In the genomic region with DNA sequence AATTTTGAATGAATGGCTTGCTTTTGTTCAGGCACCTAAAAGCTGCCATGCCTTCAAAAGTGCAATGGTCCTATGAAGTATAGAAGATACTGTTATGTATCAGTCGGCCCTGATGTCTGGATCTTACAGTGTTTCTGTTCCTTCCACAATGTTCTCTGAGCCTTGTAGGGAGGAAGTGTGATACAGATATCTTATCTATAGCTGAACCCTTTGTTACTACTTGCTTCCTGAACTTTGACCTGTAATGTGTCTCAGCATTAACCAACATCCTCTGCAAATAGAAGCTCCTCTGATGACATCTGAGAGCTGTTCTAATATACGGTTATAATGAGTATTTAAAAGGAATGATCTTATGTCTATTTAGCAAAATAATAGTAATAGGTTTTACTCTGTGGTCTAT, we compare ENCODE assay signal across 29 mouse cellular contexts. TPM values are rescaled to one million over a fixed set of nuclear protein-coding genes. Genes with fewer than 3 reads are reported as not detected.
DNase-seq lines count a peak whose midpoint lies in the region; ATAC-seq and TF ChIP-seq lines count a peak whose summit lies in the region.
"Had no signal": no experiment of that assay in that cellular context is flagged by ENCODE, and none has a peak within 500 bp of the region (broad histone marks: within the 10 kb centered on the region; RNA-seq: fewer than 3 reads in every experiment).

No protein-coding gene starts in this region.

- peak in 1 of 2 experiments; percentile 49; a peak in 1 of 4 replicates for TF ChIP-seq EP300 in MEL (IDR thresholded peaks at IDR 0.05; ENCODE audit: low read depth in 1 of 2, low read length in 2 of 2)

- no peaks in the 10 kb centered on the region for H3K27me3 ChIP-seq in heart, embryonic 12.5 days (replicated peaks)
- no peaks in the 10 kb centered on the region for H3K27me3 ChIP-seq in MEL (ENCODE audit: control insufficient read depth in 1 of 2, insufficient read depth in 2 of 2, low read length in 2 of 2)
- H3K27me3 ChIP-seq in intestine, embryonic 15.5 days (replicated peaks): no peaks in the 10 kb centered on the region
- H3K27me3 ChIP-seq in small intestine, adult 2 months (ENCODE audit: control insufficient read depth, insufficient read depth, low read length): no peaks in the 10 kb centered on the region
- H3K27me3 ChIP-seq: embryonic facial prominence, embryonic 13.5 days; heart, embryonic 15.5 days; hindbrain, embryonic 13.5 days; limb, embryonic 12.5 days; liver, embryonic 12.5 days; neural tube, embryonic 15.5 days had no signal

- 36% methylated on average over 2 of the region's 2 CpGs for WGBS in heart, embryonic 12.5 days
- WGBS in intestine, embryonic 15.5 days: 58% methylated on average over 2 of the region's 2 CpGs
- 24% methylated on average over 2 of the region's 2 CpGs for WGBS in small intestine, adult 2 months

- H3K4me3 ChIP-seq in heart, embryonic 12.5 days: no peak overlapping the region
- H3K4me3 ChIP-seq in MEL (ENCODE audit: control insufficient read depth in 1 of 2, insufficient read depth in 1 of 2, low read depth in 2 of 2, low read length in 2 of 2): no peak overlapping the region
- no peak overlapping the region for H3K4me3 ChIP-seq in intestine, embryonic 15.5 days (replicated peaks)
- no peak overlapping the region for H3K4me3 ChIP-seq in small intestine, adult 2 months (ENCODE audit: low read depth, low read length)
- H3K4me3 ChIP-seq: embryonic facial prominence, embryonic 13.5 days; heart, adult 2 months; heart, embryonic 15.5 days; hindbrain, embryonic 13.5 days; limb, embryonic 12.5 days; liver, embryonic 12.5 days; neural tube, embryonic 15.5 days had no signal

- ATAC-seq in heart, embryonic 12.5 days (ENCODE audit: insufficient number of reproducible peaks, low FRiP score): peak; percentile 33; the same call in 1 of the 2 replicates
- ATAC-seq in intestine, embryonic 15.5 days: peak; percentile 86
- no peak for ATAC-seq in erythroid progenitor cell, adult 5-6 weeks (replicated peaks; ENCODE audit: low FRiP score, poor library complexity, severe bottlenecking)
- ATAC-seq: forebrain, embryonic 16.5 days; liver, embryonic 12.5 days; liver, postnatal 0 days; lung, postnatal 0 days had no signal

- no peak overlapping the region for H3K9ac ChIP-seq in heart, embryonic 12.5 days
- no peak overlapping the region for H3K9ac ChIP-seq in MEL (ENCODE audit: control insufficient read depth, low read depth, low read length, poor library complexity, severe bottlenecking)
- H3K9ac ChIP-seq in intestine, embryonic 15.5 days: no peak overlapping the region
- H3K9ac ChIP-seq: embryonic facial prominence, embryonic 13.5 days; heart, embryonic 15.5 days; hindbrain, embryonic 13.5 days; limb, embryonic 12.5 days; liver, embryonic 12.5 days; liver, postnatal 0 days; neural tube, embryonic 15.5 days had no signal

- TF ChIP-seq POLR2A in MEL (IDR thresholded peaks at IDR 0.05; ENCODE audit: control insufficient read depth in 1 of 2, insufficient read depth in 1 of 2, low read depth in 1 of 2, low read length in 2 of 2, poor library complexity in 1 of 2): no peak
- no peak for TF ChIP-seq POLR2A in small intestine, adult 2 months (IDR thresholded peaks at IDR 0.05; ENCODE audit: low read depth, low read length)

- DNase-seq in heart, adult 8-10 months (ENCODE audit: low spot score): no peak
- peak; percentile 22 for DNase-seq in MEL (ENCODE audit: low read depth, low spot score)
- DNase-seq in gastrocnemius, adult 18-20 months (ENCODE audit: low spot score): no peak
- no peak for DNase-seq in thymus, postnatal 25 days
- DNase-seq: adrenal gland, postnatal 10 days; cerebellum, adult 9-10 months; heart, adult 2 months; heart, postnatal 36 days; kidney, adult 8-10 months; kidney, postnatal 10 days; liver, postnatal 0 days; lung, postnatal 4 days; midbrain, embryonic 14.5 days; right cerebral cortex, postnatal 25 days; spleen, adult 18-20 months; thymus, adult 18-20 months; thymus, postnatal 36 days had no signal

- no peak overlapping the region for H3K27ac ChIP-seq in heart, embryonic 12.5 days (ENCODE audit: poor library complexity, severe bottlenecking)
- H3K27ac ChIP-seq in MEL (ENCODE audit: control insufficient read depth, low read depth, low read length): no peak overlapping the region
- H3K27ac ChIP-seq in intestine, embryonic 15.5 days: no peak overlapping the region
- H3K27ac ChIP-seq in small intestine, adult 2 months (ENCODE audit: insufficient read depth, low read depth, low read length): peak overlapping the region; percentile 36; the same call in 1 of the 2 replicates
- H3K27ac ChIP-seq: embryonic facial prominence, embryonic 13.5 days; heart, adult 2 months; heart, embryonic 15.5 days; hindbrain, embryonic 13.5 days; limb, embryonic 12.5 days; liver, embryonic 12.5 days; neural tube, embryonic 15.5 days had no signal

- no peak for TF ChIP-seq RAD21 in MEL (IDR thresholded peaks at IDR 0.05; ENCODE audit: low read depth, low read length)

- peaks cover 6% of the 10 kb centered on the region; the same call in 1 of the 2 replicates for H3K4me1 ChIP-seq in heart, embryonic 12.5 days (replicated peaks)
- peaks cover 0 to 9% of the 10 kb centered on the region in 2 experiments; a peak in 3 of 4 replicates for H3K4me1 ChIP-seq in MEL (ENCODE audit: control insufficient read depth in 1 of 2, insufficient read depth in 2 of 2, low read length in 2 of 2)
- peaks cover 3% of the 10 kb centered on the region; the same call in 1 of the 2 replicates for H3K4me1 ChIP-seq in intestine, embryonic 15.5 days (replicated peaks)
- peaks cover 9% of the 10 kb centered on the region; the same call in 1 of the 2 replicates for H3K4me1 ChIP-seq in small intestine, adult 2 months (ENCODE audit: control insufficient read depth, insufficient read depth, insufficient read length, low read length)
- H3K4me1 ChIP-seq: embryonic facial prominence, embryonic 13.5 days; heart, embryonic 15.5 days; hindbrain, embryonic 13.5 days; limb, embryonic 12.5 days; liver, embryonic 12.5 days; neural tube, embryonic 15.5 days had no signal

- H3K79me2 ChIP-seq in MEL (ENCODE audit: control insufficient read depth, insufficient read depth, low read length, poor library complexity): no peaks in the 10 kb centered on the region

- no peaks in the 10 kb centered on the region for H3K9me3 ChIP-seq in heart, embryonic 12.5 days (replicated peaks)
- no peaks in the 10 kb centered on the region for H3K9me3 ChIP-seq in MEL (replicated peaks; ENCODE audit: insufficient read depth, low read length)
- H3K9me3 ChIP-seq in intestine, embryonic 15.5 days: no peaks in the 10 kb centered on the region
- H3K9me3 ChIP-seq: embryonic facial prominence, embryonic 13.5 days; heart, embryonic 15.5 days; hindbrain, embryonic 13.5 days; limb, embryonic 12.5 days; liver, embryonic 12.5 days; neural tube, embryonic 15.5 days had no signal

- TF ChIP-seq CTCF in MEL (IDR thresholded peaks at IDR 0.05 in 2 of 3, conservative IDR thresholded peaks at IDR 0.05 in 1 of 3; ENCODE audit: control insufficient read depth in 1 of 3, insufficient read depth in 1 of 3, low read depth in 2 of 3, low read length in 3 of 3, poor library complexity in 1 of 3, severe bottlenecking in 1 of 3): no peak
- TF ChIP-seq CTCF in small intestine, adult 2 months (IDR thresholded peaks at IDR 0.05; ENCODE audit: extremely low read depth, insufficient read length, insufficient replicate concordance, low read depth, low read length): no peak

- no peaks in the 10 kb centered on the region for H3K36me3 ChIP-seq in heart, embryonic 12.5 days
- H3K36me3 ChIP-seq in MEL (ENCODE audit: control insufficient read depth in 1 of 2, insufficient read depth in 2 of 2, low read length in 2 of 2): peaks cover 0 to 7% of the 10 kb centered on the region in 2 experiments; a peak in 2 of 4 replicates
- no peaks in the 10 kb centered on the region for H3K36me3 ChIP-seq in intestine, embryonic 15.5 days
- no peaks in the 10 kb centered on the region for H3K36me3 ChIP-seq in small intestine, adult 2 months (ENCODE audit: control insufficient read depth, insufficient read depth, low read length)
- H3K36me3 ChIP-seq: embryonic facial prominence, embryonic 13.5 days; heart, embryonic 15.5 days; hindbrain, embryonic 13.5 days; limb, embryonic 12.5 days; liver, embryonic 12.5 days; neural tube, embryonic 15.5 days had no signal

- H3K4me2 ChIP-seq in heart, embryonic 12.5 days: no peak overlapping the region
- H3K4me2 ChIP-seq in intestine, embryonic 15.5 days (replicated peaks): no peak overlapping the region
- H3K4me2 ChIP-seq: embryonic facial prominence, embryonic 13.5 days; heart, embryonic 15.5 days; hindbrain, embryonic 13.5 days; limb, embryonic 12.5 days; liver, embryonic 12.5 days; neural tube, embryonic 15.5 days had no signal

TF ChIP-seq in MEL, 35 proteins besides CTCF, POLR2A, EP300 and RAD21:
- TF ChIP-seq HCFC1 (IDR thresholded peaks at IDR 0.05; ENCODE audit: low read depth, low read length): no peak
- TF ChIP-seq GATA1 (IDR thresholded peaks at IDR 0.05; ENCODE audit: low read depth, low read length): peak; percentile 55
- TF ChIP-seq ZC3H11A (IDR thresholded peaks at IDR 0.05; ENCODE audit: low read depth, low read length): no peak
TF ChIP-seq in MEL: peak in this region for 1.

RNA-seq across cellular contexts. Expression of a gene that starts 15.4 kb away (rescaled TPM):
- 72.7 and 77.4 TPM in 2 replicates for polyA plus RNA-seq in heart, embryonic 12.5 days (2016; fragmentation: Nextera tagmentation; extraction: Ambion mirVana)
- 10 to 100 TPM; 34.4 to 50.7 (median 42.6) TPM for total RNA-seq in heart, adult 8-10 months (2022)
- 23.0 and 23.7 TPM in 2 replicates for total RNA-seq in MEL (2012; rRNA removed)
- 10 to 100 TPM in 1 of 2 experiments, not detected in 1; 37.5 TPM for polyA plus RNA-seq in MEL (2012; ENCODE audit: insufficient read depth in 1 of 2, insufficient read length in 2 of 2, low read depth in 1 of 2, low replicate concordance in 2 of 2, missing spikeins in 1 of 2)
- polyA plus RNA-seq in intestine, embryonic 15.5 days (2015; fragmentation: Nextera tagmentation; extraction: Ambion mirVana): 136 and 138 TPM in 2 replicates
- 227 and 679 TPM in 2 replicates for polyA plus RNA-seq in small intestine, adult 2 months (2012; rRNA removed)
- total RNA-seq in erythroid progenitor cell, adult 5-6 weeks (2015; ENCODE audit: low replicate concordance): 58.4 and 68.3 TPM in 2 replicates
- 30.5 and 44.0 TPM in 2 replicates for total RNA-seq in erythroid progenitor cell, adult 5-6 weeks (2017; ENCODE audit: low replicate concordance)
- 10 to 100 TPM; 18.9 to 23.8 TPM for total RNA-seq in gastrocnemius, adult 18-20 months (2021)
